Mouse (Mus musculus) heart, adult 8-10 months (tissue): ENCODE results near the gene Ccnjl. TPM values are rescaled to one million over a fixed set of nuclear protein-coding genes. Genes with fewer than 3 reads are reported as not detected.

Source experiments
- DNase-seq: peaks from one replicate; pipeline ENCODE4 v3.0.0; 2022; ENCODE audit warnings: low spot score
- total RNA-seq, 4 experiments: library from RNA; stranded (reverse); gene quantifications; 2 replicates each; pipeline ENCODE4 v1.2.4; 2022

The Ccnjl gene
- 1 to 10 TPM in 3 of 4 experiments, under 1 TPM in 1; 0.87 to 2.2 (median 1.4) TPM for total RNA-seq

- peak; percentile 36 for DNase-seq
These were observed at the start of gene Ccnjl for GRCm38 (mm10) chr11:43528683-43529499. Ccnjl (plus strand) TSS chr11:43528784.

GRCm38 (mm10) chr11:43479376-43479775 is 49.2 kb upstream of the Ccnjl start:
- no peak for DNase-seq

GRCm38 (mm10) chr11:43480561-43480960 is 48.0 kb upstream of the Ccnjl start:
- no peak for DNase-seq

GRCm38 (mm10) chr11:43481672-43482522 is 46.7 kb upstream of the Ccnjl start:
- no peak for DNase-seq

- peak; percentile 63 for DNase-seq
These were observed 45.3 kb upstream of the Ccnjl start for GRCm38 (mm10) chr11:43483122-43483792.

GRCm38 (mm10) chr11:43484057-43484456 is 44.5 kb upstream of the Ccnjl start:
- no peak for DNase-seq

GRCm38 (mm10) chr11:43484652-43485051 is 43.9 kb upstream of the Ccnjl start:
- DNase-seq, result no peak

- DNase-seq, result no peak
These were observed 42.7 kb upstream of the Ccnjl start for GRCm38 (mm10) chr11:43485855-43486254.

- peak; percentile 76 for DNase-seq
These were observed 35.9 kb upstream of the Ccnjl start for GRCm38 (mm10) chr11:43492663-43493062.

- peak; percentile 71 for DNase-seq
These were observed 34.7 kb upstream of the Ccnjl start for GRCm38 (mm10) chr11:43493815-43494409.

- DNase-seq, result no peak
These were observed 33.5 kb upstream of the Ccnjl start for GRCm38 (mm10) chr11:43495037-43495436.

- no peak for DNase-seq
These were observed 33.1 kb upstream of the Ccnjl start for GRCm38 (mm10) chr11:43495532-43495931.

GRCm38 (mm10) chr11:43501256-43501655 is 27.3 kb upstream of the Ccnjl start:
- no peak for DNase-seq

GRCm38 (mm10) chr11:43505188-43505587 is 23.4 kb upstream of the Ccnjl start:
- no peak for DNase-seq

GRCm38 (mm10) chr11:43507976-43508375 is 20.6 kb upstream of the Ccnjl start:
- DNase-seq, result no peak

- no peak for DNase-seq
These were observed 18.7 kb upstream of the Ccnjl start for GRCm38 (mm10) chr11:43509878-43510277.

GRCm38 (mm10) chr11:43512661-43513190 is 15.9 kb upstream of the Ccnjl start:
- DNase-seq, result no peak

- DNase-seq, result no peak
These were observed 12.1 kb upstream of the Ccnjl start for GRCm38 (mm10) chr11:43516344-43517021.

- no peak for DNase-seq
These were observed 10.9 kb upstream of the Ccnjl start for GRCm38 (mm10) chr11:43517641-43518040.

- no peak for DNase-seq
These were observed 10.5 kb upstream of the Ccnjl start for GRCm38 (mm10) chr11:43518086-43518485.

- no peak for DNase-seq
These were observed 9.8 kb upstream of the Ccnjl start for GRCm38 (mm10) chr11:43518821-43519220.
